Mouse (Mus musculus) hematopoietic stem cell, adult 5-6 weeks (primary cell): ENCODE measurements around the gene Klhl29. TPM values are rescaled to one million over a fixed set of nuclear protein-coding genes. Genes with fewer than 3 reads are reported as not detected.

Experiments
- ATAC-seq, 2 experiments: fragments of 125-278 bp in 1 of 2; replicated peaks in 1 of 2; 2 replicates each; pipeline ENCODE4 v1.8.0; 2016 to 2017; ENCODE audit warnings: inconsistent platforms in 2 of 2, mild to moderate bottlenecking in 2 of 2, moderate number of reproducible peaks in 2 of 2, low read depth in 1 of 2, moderate TSS enrichment in 1 of 2; ENCODE audit not compliant: low FRiP score in 2 of 2, poor library complexity in 2 of 2, severe bottlenecking in 2 of 2, insufficient read depth in 1 of 2, low TSS enrichment in 1 of 2
- total RNA-seq: library from RNA; stranded (forward); fragments of 172-1452, 232-1000 nt; gene quantifications from 2 replicates; pipeline ENCODE4 v1.2.3, GENCODE M21; 2017

Klhl29 gene
- total RNA-seq, 1 experiment from 2014 or later = not detected

DNA sequence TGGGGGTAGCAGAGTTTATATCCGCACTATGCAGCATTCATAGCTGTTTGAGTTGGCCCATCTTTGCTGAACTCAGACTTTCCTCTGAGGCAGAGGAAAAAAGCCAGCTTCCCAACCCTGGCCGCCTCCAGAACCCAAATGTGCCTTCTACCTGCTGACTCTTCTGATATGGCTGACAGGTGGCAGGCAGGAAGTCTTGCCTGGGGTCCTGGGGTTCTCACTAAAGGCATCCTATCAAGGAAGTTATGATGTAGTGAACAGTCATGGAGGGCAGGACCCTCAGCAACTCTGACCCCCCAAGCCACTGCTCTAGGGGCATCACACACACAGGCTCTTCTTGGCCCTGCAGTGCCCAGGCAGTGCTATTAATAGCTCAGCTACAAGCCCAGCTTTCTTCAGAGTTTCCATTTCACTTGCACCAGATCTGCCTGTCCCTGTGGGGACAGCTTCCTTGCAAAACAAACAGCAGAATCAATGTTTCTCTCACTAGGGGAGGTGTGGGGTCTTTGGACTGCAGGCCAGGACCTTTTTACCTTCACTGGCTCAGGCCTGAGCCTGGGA lies 187.6 kb downstream of the Klhl29 start:
- ATAC-seq = no peak

DNA sequence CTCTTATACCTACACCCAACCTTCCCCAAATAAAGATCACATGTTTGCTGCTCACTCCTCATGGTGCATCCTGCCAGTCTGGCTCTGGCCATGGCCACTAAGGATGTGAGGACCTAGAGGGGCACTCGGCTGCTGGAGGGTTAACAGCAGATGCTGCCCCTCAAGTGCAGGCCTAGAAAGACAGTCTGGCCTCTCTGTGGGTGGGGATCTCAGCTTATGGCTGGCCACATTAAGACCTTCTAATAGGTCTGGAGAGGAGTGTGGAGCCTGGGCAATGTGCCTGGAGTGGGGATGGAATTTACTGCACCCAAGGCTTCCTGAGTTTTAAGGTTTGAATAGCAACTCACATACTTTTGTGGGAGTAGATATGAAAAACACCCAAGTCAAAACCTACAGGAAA lies 188.8 kb downstream of the Klhl29 start:
- no peak for ATAC-seq

DNA sequence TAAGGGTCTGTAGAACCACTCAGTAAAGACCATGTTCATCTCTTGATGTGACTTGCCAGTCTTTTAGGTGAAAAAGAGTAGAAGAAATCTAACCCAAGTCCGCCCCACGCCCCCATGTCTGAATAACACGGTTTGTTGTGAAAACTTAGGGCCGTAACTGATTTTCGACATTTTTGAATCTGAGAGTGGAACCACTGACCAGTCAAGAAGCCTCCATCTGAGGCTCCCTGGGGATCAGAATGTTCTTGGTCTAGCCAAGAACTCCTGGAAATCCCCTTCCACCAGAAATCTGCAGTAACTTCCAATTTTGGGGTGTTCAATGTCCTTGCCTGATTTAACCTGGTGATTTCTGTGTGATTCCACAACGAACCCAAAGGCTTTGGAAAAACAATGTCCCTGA lies 189.9 kb downstream of the Klhl29 start:
- ATAC-seq = no peak

DNA sequence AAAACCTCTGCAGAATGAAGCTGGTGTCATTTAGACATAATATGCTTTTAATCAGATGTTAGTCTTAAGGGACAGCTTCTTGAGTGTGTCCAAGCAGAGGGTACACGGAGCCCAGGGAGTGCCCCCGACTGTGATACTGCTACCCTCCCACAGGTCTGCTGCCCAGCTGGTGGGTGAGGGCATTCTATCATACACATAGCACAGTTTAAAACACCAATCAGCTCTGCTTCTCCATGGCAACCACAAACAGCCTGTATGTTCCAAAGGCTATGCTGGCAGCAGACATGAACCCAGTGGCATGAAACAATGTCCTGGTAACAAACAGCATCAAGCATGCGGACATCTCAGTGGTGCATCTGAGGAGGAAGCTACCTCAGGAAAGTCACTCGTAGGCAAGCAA lies 192.9 kb downstream of the Klhl29 start:
- ATAC-seq = no peak

DNA sequence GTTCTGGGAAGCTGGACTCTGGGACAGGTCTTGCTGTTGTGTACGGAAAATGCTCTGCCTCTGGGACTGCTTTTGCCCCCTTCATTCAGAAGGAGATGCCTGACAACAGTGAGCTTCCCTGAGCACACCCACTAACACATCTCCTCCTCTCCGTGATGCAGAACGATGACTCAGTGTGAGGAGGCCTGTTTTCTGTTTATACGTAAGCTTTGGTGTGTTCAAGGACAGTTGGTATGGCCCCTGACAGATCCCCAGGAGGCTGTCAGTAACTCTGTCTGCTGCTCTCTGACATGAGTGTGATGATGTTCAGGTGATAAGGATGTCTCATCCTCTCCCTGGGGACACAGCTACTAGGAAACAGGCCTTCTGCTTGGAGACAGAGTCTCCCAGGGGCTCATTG lies 193.3 kb downstream of the Klhl29 start:
- ATAC-seq = no peak

DNA sequence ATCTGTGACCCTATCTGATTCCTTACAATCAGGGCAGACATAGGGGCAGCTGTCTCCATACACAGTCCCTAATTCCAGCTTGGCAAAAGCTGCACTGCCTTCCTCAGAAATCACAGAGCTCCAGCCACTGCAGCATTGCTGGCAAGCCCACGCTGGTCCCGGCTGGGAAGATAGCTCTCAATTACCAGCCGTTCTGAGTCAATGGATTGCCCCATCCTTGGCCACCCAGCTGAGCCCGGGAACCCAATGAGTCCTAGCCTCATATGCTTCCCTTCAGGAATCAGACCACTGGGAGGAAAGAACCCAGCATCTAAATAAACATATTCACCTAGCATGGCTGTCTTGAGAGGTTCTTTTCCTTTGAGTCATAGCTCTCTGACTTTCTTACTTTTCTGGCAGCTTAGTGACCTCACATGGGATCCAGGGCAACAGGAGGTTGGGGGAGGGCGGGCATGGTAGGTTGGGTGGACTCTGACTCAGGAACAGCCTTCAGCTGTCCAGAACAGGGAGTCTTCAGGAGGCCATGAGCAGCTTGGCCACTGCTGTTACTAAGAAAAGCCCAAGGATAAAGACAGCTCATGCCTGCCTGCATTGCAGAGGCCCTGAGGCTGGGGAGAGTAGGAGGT lies 198.7 kb downstream of the Klhl29 start:
- no peak for ATAC-seq

DNA sequence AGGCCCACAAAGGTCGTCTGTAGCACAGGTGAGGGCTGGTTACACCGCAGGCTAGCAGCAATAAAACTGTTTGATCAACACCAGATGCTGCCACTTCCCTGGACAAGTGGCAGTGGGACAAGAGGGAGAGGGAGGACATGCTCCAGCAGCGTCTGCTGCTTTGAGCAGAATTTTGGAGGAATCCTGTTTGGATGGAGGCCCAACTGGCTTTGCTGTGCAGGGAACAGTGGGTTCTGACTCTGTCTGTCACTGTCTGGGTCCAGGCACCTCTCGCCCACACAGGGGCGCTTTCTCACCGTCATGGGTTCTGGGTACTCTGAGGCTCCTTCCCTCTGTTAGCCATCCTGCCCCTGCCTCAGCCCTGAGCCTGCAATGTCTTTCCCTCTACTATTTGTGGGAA lies 209.3 kb downstream of the Klhl29 start:
- no peak; a peak in 1 of 4 replicates for ATAC-seq

DNA sequence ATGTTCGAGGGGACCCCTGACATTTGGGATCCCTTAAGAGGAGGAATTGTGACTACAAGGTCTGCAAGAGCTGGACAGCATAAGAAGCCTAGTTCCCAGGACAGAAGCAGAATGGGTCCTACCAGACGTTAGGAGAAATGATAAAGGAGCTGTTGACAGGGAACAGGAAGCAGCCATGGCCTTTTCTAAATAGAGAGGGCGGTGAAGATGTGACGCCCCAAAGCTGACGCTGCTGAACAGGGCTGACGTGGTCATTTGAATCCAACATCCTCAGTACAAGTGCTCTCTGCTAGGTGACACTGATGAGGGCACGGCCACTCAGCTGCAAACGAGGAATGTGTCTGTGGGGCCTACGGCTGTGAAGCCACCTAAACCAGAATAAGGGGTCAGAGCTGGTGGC lies 210.1 kb downstream of the Klhl29 start:
- ATAC-seq = no peak

DNA sequence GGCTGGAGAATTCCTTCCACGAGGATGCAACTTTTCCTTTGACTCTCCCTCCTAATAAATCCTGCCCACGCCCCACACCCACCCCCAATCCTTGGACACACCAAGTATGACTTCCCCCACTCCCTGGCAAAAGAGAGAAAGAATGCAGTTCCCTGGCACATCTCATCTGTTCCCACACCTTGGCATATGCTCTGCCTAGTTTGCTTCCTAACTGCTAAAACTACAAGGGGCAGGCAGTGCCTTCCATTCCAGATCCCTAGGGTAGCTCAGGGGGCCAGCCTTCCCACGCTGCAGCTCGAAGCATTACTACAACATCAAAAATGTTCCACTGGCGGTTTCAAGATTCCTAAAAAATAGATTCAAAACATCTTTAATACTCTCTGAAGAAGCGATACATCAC lies 212.8 kb downstream of the Klhl29 start:
- no peak for ATAC-seq

DNA sequence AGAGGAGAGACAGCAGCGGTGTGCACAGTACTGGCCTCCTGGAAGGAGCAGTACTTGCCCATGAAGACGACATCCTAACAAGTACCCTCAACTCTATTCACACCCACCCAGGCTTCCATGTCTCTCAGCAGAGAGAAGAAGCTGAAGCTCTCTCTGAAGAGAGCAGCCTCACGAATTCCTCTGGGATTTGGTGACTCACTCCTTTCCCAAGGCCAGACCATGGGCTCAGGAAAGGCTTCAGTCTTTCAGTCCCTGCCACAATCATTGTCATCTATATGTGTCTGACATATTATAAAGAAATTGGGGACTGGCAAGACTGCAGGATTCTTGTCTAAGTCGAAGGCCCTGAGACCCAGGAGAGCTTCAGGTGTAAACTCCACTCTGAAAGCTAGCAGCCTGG lies 213.9 kb downstream of the Klhl29 start:
- no peak for ATAC-seq

DNA sequence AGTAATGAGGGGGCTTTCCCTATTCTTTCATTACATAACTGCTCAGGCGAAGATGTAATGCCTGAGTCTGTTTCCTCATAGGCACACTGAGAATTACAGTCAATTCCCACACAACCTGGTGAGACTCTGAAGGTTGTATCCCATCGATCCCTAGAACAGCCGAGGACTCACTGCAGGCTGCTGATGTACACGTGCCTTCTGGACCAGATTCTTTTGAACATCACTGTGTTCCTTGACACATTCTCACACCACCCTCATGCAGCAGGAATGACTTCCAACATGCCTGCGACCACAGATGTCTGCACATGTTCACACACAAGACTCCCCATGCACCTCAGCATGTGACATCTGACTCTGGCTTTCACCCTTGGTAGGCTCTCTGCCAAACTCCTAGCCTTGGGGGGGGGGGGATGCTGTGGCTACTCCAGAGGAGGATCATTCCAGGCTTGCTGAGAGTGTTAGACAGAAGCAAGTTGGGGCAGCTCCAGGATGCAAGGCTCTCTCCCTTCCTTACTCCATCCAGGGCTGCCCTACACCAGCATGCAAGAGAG lies 217.5 kb downstream of the Klhl29 start:
- ATAC-seq = no peak

DNA sequence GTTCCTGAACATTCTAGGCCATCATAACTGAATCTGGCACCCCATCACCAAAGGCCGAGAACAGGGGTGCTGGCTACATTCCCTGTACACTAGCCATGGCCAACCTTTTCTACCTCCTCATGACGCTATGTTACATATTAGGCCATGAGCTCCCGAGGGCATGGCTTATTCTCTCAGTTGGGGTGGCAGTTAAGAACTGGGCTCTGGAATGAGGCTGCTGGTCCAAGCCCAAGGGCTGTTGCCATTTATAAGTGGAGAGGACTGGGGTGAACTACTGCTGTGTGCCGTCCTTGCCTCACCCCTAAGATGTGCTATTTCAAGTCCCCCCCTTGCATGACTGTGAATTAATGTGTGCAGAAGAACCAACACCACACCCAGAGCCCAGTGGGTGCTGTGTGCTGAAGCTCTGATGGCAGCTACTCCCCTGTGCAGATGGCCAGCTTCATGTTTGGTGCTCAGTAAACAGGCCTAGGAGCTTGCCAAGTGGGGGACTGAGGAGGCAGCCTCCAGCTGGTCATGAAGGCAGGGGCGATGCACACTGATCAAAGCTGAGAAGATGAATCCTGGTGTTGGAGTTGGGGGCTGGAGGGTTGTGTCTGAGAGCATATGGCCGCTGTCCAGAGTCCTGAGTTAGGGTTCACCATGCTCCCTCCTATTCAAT lies 218.3 kb downstream of the Klhl29 start:
- no peak for ATAC-seq

DNA sequence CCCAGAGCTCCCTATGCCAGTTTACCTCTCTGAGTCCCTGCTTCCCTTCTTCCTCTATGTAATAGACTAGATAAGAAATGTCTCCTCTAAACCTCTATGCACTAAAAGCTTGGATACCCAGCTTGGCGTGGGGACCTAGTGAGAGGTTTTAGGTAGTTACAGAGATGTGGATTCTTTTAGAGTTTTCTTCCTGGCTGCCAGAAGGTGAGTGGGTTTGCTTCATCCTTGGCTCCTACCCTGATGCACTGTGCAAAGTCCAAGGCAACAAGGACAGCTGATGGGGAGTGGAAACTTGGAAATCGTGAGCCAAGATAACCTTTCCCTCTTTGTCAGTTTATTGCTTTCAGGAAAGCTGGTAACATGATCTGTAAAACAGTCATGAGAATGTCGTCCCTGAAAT lies 220.3 kb downstream of the Klhl29 start:
- ATAC-seq = no peak

DNA sequence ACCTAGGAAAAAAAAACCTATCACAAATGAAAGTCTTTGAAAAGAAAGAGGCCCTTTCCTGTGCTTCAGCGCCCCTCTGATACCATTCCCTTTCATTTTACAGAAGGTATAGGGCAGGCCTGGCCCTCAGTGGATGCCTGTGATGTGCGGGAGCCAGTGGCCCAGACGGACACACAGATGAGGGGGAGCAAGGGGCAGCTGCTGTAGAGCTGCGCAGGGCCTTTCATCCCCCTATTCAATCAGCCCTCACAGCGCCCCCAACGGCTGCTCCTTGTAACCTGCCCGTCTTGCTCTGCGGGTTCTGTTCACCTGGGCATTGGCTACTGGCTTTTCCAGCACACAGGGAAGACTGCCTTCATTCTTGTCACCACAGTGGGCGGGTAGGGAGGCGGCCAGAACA lies 223.6 kb downstream of the Klhl29 start:
- no peak for ATAC-seq

DNA sequence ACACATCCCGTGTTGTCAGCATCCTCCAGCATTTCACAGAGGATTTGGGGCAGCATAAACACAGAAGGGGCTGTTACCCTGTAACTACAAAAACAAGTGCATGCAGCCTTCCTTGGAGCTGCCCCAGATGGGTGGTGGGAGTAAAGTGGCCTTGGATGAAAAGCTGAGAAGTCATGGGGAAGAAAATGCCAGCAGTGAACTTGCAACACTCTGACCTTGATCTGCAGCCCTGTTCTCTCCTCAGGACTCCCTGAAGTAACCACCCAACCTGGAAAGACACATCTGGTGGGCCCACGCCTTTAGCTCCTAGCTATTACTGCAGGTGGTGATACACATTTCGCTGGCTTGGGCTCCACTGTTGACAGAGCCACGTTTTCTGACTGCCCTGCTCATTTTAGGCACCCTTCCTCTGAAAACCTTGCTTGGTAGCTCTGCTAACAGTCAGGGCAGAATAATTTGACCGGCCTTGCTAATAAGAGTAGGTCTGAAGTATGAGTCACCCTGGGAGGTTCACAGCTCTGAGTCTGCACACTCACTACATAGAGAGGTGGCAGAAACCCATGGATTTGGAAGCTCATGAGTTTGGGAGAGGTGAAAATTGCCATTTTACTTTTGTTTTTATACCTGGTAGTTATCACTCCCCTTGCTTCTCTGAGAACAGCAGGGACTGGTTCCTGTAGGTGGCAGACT lies 228.0 kb downstream of the Klhl29 start:
- ATAC-seq = no peak

DNA sequence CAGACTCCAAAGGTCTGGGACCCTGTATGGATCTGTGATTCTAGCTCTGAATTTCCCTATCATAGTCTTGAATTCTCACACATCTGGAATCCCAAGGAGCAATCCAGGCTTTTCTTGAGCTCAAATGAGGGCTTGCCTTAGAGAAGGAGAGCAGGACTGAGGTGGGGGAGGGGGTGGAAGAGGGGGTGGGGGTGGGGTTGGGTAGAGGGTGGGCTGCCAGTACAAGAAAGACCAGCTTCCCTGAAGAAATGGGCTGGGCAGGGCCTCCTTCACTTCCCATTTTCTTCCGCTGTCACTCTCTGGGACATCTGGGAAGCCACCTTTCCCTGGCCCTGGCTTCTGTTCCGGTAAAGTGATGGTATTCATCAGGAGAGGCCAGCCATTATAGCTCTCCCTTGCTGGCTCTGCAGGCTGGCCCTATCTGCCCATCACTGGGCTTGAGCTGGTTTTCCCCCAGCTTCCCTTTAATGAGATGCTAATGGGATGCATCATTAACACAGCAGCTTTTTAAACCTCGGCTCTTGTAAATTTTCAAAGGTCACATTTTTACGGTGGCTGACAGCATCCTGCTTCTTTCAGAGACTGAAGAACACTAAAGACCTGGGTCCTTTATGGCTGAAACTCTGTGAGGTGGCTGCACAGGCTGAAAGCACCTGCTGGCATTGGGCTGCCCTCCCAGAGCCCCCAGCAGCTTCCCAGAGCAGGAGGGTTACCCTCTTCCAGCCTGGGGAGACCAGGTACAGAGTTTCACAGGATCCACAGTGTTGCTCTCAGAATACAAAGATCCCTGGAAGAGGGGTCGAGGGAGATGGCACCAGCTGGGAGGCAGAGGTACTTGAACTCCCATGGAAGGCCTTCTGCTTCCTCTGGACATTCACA lies 231.3 kb downstream of the Klhl29 start:
- no peak for ATAC-seq

DNA sequence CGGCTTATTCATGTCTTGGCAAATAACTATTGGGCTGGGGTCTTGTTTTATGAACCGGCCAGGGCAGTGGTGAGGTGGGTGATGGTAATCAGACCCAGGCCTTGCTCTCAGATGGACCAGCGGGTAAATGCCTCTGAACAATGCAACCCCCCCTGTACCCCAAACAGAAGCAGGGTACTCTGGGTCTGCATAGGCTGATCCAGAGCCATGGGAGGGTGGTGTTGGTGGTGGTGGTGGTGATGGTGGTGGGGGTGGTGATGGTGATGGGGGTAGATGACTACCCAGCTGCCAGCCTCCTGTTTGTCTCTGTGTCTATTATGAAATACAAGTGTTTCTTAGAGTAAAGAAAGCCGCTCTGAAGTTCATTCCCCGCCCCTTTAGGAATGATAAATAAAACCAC lies 232.3 kb downstream of the Klhl29 start:
- ATAC-seq = no peak
